Mouse (Mus musculus): ENCODE results near the gene Synj2. TPM values are rescaled to one million over a fixed set of nuclear protein-coding genes. Genes with fewer than 3 reads are reported as not detected.
A peak's percentile ranks its signal among the peaks of the same experiment; 100 is the strongest.

The Synj2 gene
- total and polyA plus RNA-seq, 3 experiments = 21.2 to 58.1 (median 43.7) TPM

DNA sequence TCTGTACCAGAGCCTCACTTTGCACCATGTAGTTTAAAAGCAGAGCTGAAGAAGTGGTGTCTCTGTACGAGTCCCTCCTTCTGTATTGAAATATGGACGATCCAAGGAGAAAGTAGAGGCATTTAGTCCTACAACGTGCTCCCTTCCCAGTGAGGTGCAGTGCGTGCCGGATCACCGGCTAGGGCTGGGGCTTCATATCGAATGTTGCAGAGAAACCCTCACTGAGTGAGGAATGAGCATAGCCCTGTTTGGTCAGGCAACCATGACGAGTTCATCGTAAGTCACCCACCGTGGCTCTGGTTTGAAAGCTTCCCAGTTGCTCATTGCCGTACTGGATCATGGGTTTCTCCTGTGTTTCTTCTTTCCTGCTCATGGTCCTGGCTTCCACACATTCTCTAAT is 95.8 kb downstream of the Synj2 start:
- no peak for DNase-seq
- no peaks in the 10 kb centered on the region for H3K27me3 ChIP-seq (ENCODE audit: control insufficient read depth, insufficient read depth, low read length)
- H3K9ac ChIP-seq (ENCODE audit: low read depth, low read length) = no peak overlapping the region
- intact Hi-C loops (cut with DNase I) = no loop called here
- WGBS = 91% methylated on average over 11 of the region's 11 CpGs
- no peaks in the 10 kb centered on the region for H3K36me3 ChIP-seq (ENCODE audit: control insufficient read depth, insufficient read depth, low read length)
- no peaks in the 10 kb centered on the region for H3K79me2 ChIP-seq (replicated peaks; ENCODE audit: control insufficient read depth, insufficient read depth, low read length)
- TF ChIP-seq CTCF (IDR thresholded peaks at IDR 0.05) = no peak
- TF ChIP-seq POLR2A (IDR thresholded peaks at IDR 0.05; ENCODE audit: insufficient read depth, low read depth, low read length) = no peak
- TF ChIP-seq EP300 (IDR thresholded peaks at IDR 0.05; ENCODE audit: insufficient read depth, low read depth, low read length) = no peak
- H3K4me3 ChIP-seq = no peak overlapping the region
- no peaks in the 10 kb centered on the region for H3K4me1 ChIP-seq (ENCODE audit: control insufficient read depth, insufficient read depth, low read length)
- H3K27ac ChIP-seq = no peak overlapping the region

DNA sequence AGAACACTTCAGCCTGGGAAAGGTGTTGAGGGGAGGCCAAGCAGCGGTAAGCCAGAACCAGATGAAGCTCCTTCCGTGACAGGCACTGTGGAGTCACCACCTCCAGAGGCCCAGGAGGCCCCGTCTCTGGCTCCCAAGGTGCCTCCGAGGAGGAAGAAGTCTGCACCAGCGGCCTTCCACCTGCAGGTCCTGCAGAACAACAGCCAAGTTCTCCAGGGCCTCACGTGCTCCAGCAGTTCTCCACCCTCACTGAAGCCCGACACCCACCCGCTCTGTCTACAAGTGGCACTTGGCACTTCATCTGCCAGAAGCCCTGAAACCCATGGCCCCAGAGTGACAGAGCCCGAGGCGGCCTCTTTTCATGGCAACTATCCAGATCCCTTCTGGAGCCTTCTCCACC is 96.4 kb downstream of the Synj2 start:
- peak in 1 of 2 experiments; percentile 28 for DNase-seq

DNA sequence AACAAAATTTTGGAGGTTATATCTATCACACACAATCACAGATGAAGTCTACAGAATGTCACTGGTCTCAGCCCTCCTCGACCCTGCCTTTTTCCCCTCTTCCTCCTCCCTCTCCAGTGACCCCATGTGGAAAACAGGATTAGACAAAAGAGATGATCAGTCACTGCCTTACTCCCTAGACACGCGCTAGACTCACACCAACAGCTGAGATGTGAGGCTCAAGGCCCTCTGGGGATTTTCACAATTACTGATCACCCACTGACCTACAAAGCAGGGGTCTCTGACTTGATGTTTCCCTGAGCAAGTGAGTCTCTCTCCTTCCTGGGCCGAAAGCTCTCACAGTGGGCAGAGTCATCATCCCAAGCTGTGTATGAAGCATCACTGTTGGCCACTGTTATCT is 111.7 kb downstream of the Synj2 start:
- H3K4me3 ChIP-seq = no peak overlapping the region
- TF ChIP-seq EP300 (IDR thresholded peaks at IDR 0.05; ENCODE audit: insufficient read depth, low read depth, low read length) = no peak
- no peak for TF ChIP-seq POLR2A (IDR thresholded peaks at IDR 0.05; ENCODE audit: insufficient read depth, low read depth, low read length)
- TF ChIP-seq CTCF (IDR thresholded peaks at IDR 0.05) = no peak
- H3K79me2 ChIP-seq (replicated peaks; ENCODE audit: control insufficient read depth, insufficient read depth, low read length) = no peaks in the 10 kb centered on the region
- no peak for DNase-seq
- intact Hi-C loops (cut with DNase I) = no loop called here
- H3K27ac ChIP-seq = no peak overlapping the region
- no peaks in the 10 kb centered on the region; the same call in 1 of the 2 replicates for H3K4me1 ChIP-seq (ENCODE audit: control insufficient read depth, insufficient read depth, low read length)
- H3K36me3 ChIP-seq (ENCODE audit: control insufficient read depth, insufficient read depth, low read length) = no peaks in the 10 kb centered on the region
- no peak overlapping the region for H3K9ac ChIP-seq (ENCODE audit: low read depth, low read length)
- 77% methylated on average over 4 of the region's 4 CpGs for WGBS
- no peaks in the 10 kb centered on the region for H3K27me3 ChIP-seq (ENCODE audit: control insufficient read depth, insufficient read depth, low read length)

More for the DNA sequence above, 96.4 kb downstream of the Synj2 start:
- Histone ChIP-seq H3K27me3 (ENCODE audit: control insufficient read depth, insufficient read depth, low read length) (no peaks in the 10 kb centered on the region), H3K27ac (no peak overlapping the region), H3K36me3 (ENCODE audit: control insufficient read depth, insufficient read depth, low read length) (no peaks in the 10 kb centered on the region), H3K4me1 (ENCODE audit: control insufficient read depth, insufficient read depth, low read length) (no peaks in the 10 kb centered on the region), H3K9ac (ENCODE audit: low read depth, low read length) (no peak overlapping the region), H3K4me3 (no peak overlapping the region), H3K79me2 (replicated peaks; ENCODE audit: control insufficient read depth, insufficient read depth, low read length) (no peaks in the 10 kb centered on the region)
- intact Hi-C loops (cut with DNase I) = no loop called here
- no peak for TF ChIP-seq EP300 (IDR thresholded peaks at IDR 0.05; ENCODE audit: insufficient read depth, low read depth, low read length)
- TF ChIP-seq CTCF (IDR thresholded peaks at IDR 0.05) = no peak
- TF ChIP-seq POLR2A (IDR thresholded peaks at IDR 0.05; ENCODE audit: insufficient read depth, low read depth, low read length) = no peak
- WGBS = 62% methylated on average over 10 of the region's 10 CpGs

DNA sequence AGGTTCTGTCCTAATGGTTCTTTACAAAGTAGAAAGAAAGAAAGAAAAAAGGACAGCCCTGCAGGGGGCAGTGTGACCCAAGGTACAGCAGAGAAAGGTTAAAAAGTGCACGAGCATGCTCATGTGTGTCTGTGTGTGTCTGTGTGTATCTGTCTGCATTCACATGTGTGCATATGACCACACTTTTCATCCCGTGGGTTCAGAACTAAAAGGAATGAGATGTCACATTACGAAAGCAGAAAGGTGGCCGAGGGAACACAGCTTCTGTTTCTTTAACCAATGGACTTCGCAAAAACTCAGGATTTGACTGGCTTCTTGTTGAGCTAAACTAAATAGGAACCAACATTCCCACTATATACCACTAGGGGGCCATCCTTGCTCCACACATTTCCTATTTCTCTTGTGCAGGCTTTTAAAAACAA is 113.9 kb downstream of the Synj2 start:
- Histone ChIP-seq H3K79me2 (replicated peaks; ENCODE audit: control insufficient read depth, insufficient read depth, low read length) (no peaks in the 10 kb centered on the region), H3K4me1 (ENCODE audit: control insufficient read depth, insufficient read depth, low read length) (no peaks in the 10 kb centered on the region; the same call in 1 of the 2 replicates), H3K27ac (no peak overlapping the region), H3K9ac (ENCODE audit: low read depth, low read length) (no peak overlapping the region), H3K36me3 (ENCODE audit: control insufficient read depth, insufficient read depth, low read length) (no peaks in the 10 kb centered on the region), H3K4me3 (no peak overlapping the region), H3K27me3 (ENCODE audit: control insufficient read depth, insufficient read depth, low read length) (no peaks in the 10 kb centered on the region)
- intact Hi-C loops (cut with DNase I) = no loop called here
- no peak for TF ChIP-seq POLR2A (IDR thresholded peaks at IDR 0.05; ENCODE audit: insufficient read depth, low read depth, low read length)
- peak; percentile 81 for TF ChIP-seq CTCF (IDR thresholded peaks at IDR 0.05)
- WGBS = 32% methylated on average over 5 of the region's 5 CpGs
- DNase-seq = no peak

DNA sequence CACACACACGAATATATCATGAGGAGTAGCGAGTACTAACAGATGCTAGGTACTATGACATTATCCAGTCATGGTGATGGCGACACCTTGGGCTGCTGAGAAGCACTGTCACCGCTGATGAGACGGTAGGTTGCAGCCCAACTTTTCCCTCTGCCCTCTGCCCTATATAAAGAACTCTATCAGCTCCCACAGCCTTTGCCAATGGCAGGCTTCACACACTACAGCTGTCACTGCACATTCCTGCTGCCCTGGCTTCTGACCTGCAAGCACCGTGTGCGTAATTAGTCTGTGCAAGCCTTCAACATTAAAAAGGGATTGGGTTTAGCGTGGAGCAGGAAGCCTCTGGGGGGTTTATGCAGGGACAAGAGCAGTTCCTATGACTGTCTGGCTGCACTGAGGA is 121.7 kb downstream of the Synj2 start:
- WGBS = 65% methylated on average over 8 of the region's 8 CpGs
- TF ChIP-seq EP300 (IDR thresholded peaks at IDR 0.05; ENCODE audit: insufficient read depth, low read depth, low read length) (peak; percentile 52; the same call in 1 of the 2 replicates), CTCF (IDR thresholded peaks at IDR 0.05) (no peak)
- Histone ChIP-seq H3K4me3 (no peak overlapping the region), H3K36me3 (ENCODE audit: control insufficient read depth, insufficient read depth, low read length) (no peaks in the 10 kb centered on the region), H3K4me1 (ENCODE audit: control insufficient read depth, insufficient read depth, low read length) (no peaks in the 10 kb centered on the region), H3K27ac (no peak overlapping the region), H3K9ac (ENCODE audit: low read depth, low read length) (no peak overlapping the region), H3K79me2 (replicated peaks; ENCODE audit: control insufficient read depth, insufficient read depth, low read length) (no peaks in the 10 kb centered on the region), H3K27me3 (ENCODE audit: control insufficient read depth, insufficient read depth, low read length) (no peaks in the 10 kb centered on the region)
- intact Hi-C loops (cut with DNase I) = no loop called here
- peak in 1 of 2 experiments; percentile 16 for DNase-seq

DNA sequence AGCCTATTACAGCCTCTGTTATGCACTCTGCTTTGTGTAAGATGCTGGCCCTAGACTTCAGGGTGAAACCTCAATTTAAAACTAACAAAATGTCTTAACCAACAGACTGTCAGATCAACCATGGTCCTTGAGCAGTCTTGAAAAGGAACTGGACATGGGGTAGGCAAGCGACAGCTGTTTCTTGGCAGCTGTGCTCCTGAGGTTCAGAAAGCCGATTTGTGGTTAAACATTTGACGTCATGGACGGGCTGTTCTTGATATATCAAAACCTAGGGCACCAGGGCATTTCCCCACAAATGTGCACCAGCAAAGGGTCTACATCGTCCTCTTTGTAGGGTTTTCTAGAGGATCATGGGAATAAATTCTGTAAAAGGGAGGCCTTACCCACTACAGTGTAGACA is 122.5 kb downstream of the Synj2 start:
- Histone ChIP-seq H3K27me3 (ENCODE audit: control insufficient read depth, insufficient read depth, low read length) (no peaks in the 10 kb centered on the region), H3K36me3 (ENCODE audit: control insufficient read depth, insufficient read depth, low read length) (no peaks in the 10 kb centered on the region), H3K4me3 (no peak overlapping the region), H3K79me2 (replicated peaks; ENCODE audit: control insufficient read depth, insufficient read depth, low read length) (no peaks in the 10 kb centered on the region), H3K27ac (no peak overlapping the region), H3K9ac (ENCODE audit: low read depth, low read length) (no peak overlapping the region), H3K4me1 (ENCODE audit: control insufficient read depth, insufficient read depth, low read length) (no peaks in the 10 kb centered on the region)
- WGBS = 88% methylated on average over 5 of the region's 5 CpGs
- intact Hi-C loops (cut with DNase I) = no loop called here
- TF ChIP-seq EP300 (IDR thresholded peaks at IDR 0.05; ENCODE audit: insufficient read depth, low read depth, low read length) = no peak
- no peak for TF ChIP-seq POLR2A (IDR thresholded peaks at IDR 0.05; ENCODE audit: insufficient read depth, low read depth, low read length)
- no peak for TF ChIP-seq CTCF (IDR thresholded peaks at IDR 0.05)
- no peak for DNase-seq

Data from heart, adult 2 months (tissue).